Mouse (Mus musculus): ENCODE data around the gene Acrbp. TPM values are rescaled to one million over a fixed set of nuclear protein-coding genes. Genes with fewer than 3 reads are reported as not detected.
A peak's percentile ranks its signal among the peaks of the same experiment; 100 is the strongest.

Acrbp gene
- polyA plus RNA-seq, 1 experiment from 2014 or later: 15.8 TPM

DNA sequence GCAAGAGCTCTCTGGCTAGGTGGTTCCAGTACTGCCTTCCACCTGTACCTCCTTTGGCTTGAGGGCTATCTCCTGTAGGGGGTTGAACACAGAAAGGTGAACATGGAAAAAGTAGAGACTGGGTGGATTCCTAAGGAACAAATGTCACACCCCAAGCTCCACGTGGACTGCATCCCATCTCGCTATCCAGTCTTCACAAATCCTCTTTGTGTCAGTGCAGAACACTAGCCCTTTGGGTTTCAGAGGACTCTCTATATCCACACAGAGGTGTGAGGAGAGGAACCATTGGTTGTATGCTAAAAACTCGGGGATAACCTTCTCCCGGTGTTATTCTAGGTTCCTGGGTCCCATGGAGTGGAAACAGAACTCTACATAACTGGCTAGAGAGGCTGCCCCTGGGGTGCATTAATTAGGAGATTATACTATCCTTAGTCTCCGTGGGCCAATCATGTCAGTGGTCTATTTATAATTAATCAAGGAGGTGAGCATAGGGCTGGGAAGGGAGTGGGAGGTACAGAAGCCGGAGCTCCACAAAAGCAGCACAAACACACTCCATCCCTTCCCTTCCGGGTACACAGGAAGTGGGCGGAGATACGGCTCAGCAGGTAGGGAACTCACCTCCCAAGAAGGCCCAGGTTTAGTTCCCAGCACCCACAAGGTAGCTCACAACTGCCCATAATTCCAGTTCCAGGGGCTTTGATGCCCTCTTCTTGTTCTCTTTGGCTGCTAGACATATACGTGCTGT lies 41.0 kb downstream of the Acrbp start:
- H3K9me3 ChIP-seq (ENCODE audit: control insufficient read depth, low read length): no peaks in the 10 kb centered on the region
- H3K4me3 ChIP-seq (ENCODE audit: low read depth, low read length): peak overlapping the region; percentile 11; the same call in 1 of the 2 replicates
- WGBS: 54% methylated on average over 10 of the region's 10 CpGs
- peaks cover 23% of the 10 kb centered on the region for H3K4me1 ChIP-seq (replicated peaks; ENCODE audit: control insufficient read depth, insufficient read depth, low read length)
- peak overlapping the region; percentile 94 for H3K27ac ChIP-seq (ENCODE audit: low read depth, low read length)
- no peak for DNase-seq (ENCODE audit: low spot score)
- peak overlapping the region; percentile 48 for H3K4me2 ChIP-seq (ENCODE audit: low read depth, low read length, severe bottlenecking)
- peak overlapping the region; percentile 57 for H3K9ac ChIP-seq (ENCODE audit: low read length)
- no peaks in the 10 kb centered on the region for H3K27me3 ChIP-seq (ENCODE audit: control insufficient read depth, insufficient read depth, low read length)
- no peak for ATAC-seq (replicated peaks; ENCODE audit: low FRiP score)
- H3K36me3 ChIP-seq (ENCODE audit: control insufficient read depth, insufficient read depth, low read length): no peaks in the 10 kb centered on the region

DNA sequence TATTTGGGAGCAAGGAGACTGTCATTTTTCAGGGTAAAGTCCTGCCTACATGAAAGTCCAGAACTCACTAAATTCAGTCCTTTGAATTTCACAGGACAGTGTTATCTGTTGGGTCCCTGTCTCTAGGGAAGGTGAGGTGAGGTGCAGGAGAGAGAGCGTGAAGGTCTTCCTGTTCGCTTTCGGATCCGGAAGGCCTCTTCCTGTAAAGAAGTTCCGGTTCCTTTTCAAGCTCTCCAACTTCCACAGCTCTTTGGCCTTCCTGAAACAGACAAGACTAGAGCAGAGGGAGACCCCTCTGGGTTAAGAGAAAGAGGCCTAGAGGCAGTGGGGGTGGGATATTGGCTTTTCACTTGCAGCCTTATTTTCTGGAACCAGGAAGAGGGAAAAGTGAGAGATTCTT lies 42.9 kb downstream of the Acrbp start:
- no peaks in the 10 kb centered on the region for H3K9me3 ChIP-seq (ENCODE audit: control insufficient read depth, low read length)
- H3K27me3 ChIP-seq (ENCODE audit: control insufficient read depth, insufficient read depth, low read length): no peaks in the 10 kb centered on the region
- no peak overlapping the region for H3K9ac ChIP-seq (ENCODE audit: low read length)
- H3K4me2 ChIP-seq (ENCODE audit: low read depth, low read length, severe bottlenecking): no peak overlapping the region
- no peak overlapping the region for H3K4me3 ChIP-seq (ENCODE audit: low read depth, low read length)
- H3K27ac ChIP-seq (ENCODE audit: low read depth, low read length): no peak overlapping the region
- 95% methylated on average over 5 of the region's 5 CpGs for WGBS
- H3K4me1 ChIP-seq (replicated peaks; ENCODE audit: control insufficient read depth, insufficient read depth, low read length): peaks cover 23% of the 10 kb centered on the region
- no peak for ATAC-seq (replicated peaks; ENCODE audit: low FRiP score)
- DNase-seq (ENCODE audit: low spot score): no peak
- H3K36me3 ChIP-seq (ENCODE audit: control insufficient read depth, insufficient read depth, low read length): no peaks in the 10 kb centered on the region

DNA sequence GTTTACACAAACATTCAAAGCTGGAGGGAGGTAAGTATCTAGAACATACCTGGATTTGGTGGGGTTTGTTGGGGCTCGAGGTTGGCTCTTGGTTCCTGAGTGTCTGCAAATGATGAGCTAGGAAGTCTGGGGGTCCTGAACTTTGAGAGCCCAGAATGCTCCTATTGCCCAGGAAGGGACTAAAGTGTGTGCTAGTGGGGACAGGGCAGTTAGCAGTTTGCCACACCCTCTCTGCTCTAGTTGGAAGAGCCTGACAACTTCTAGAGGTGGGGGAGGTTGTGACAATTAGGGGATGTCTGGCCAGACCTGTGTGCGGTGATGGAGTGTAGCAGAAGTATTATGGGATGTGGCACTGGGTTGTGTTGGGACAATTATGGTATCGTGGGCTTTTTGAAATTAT lies 45.4 kb downstream of the Acrbp start:
- peaks cover 32% of the 10 kb centered on the region for H3K4me1 ChIP-seq (replicated peaks; ENCODE audit: control insufficient read depth, insufficient read depth, low read length)
- ATAC-seq (replicated peaks; ENCODE audit: low FRiP score) (no peak), DNase-seq (ENCODE audit: low spot score) (no peak)
- peak overlapping the region; percentile 96; the same call in 1 of the 2 replicates for H3K27ac ChIP-seq (ENCODE audit: low read depth, low read length)
- H3K4me3 ChIP-seq (ENCODE audit: low read depth, low read length): no peak overlapping the region
- no peaks in the 10 kb centered on the region for H3K27me3 ChIP-seq (ENCODE audit: control insufficient read depth, insufficient read depth, low read length)
- H3K4me2 ChIP-seq (ENCODE audit: low read depth, low read length, severe bottlenecking): no peak overlapping the region
- H3K36me3 ChIP-seq (ENCODE audit: control insufficient read depth, insufficient read depth, low read length): no peaks in the 10 kb centered on the region; the same call in 1 of the 2 replicates
- no peaks in the 10 kb centered on the region for H3K9me3 ChIP-seq (ENCODE audit: control insufficient read depth, low read length)
- H3K9ac ChIP-seq (ENCODE audit: low read length): no peak overlapping the region
- 67% methylated on average over 3 of the region's 3 CpGs for WGBS

DNA sequence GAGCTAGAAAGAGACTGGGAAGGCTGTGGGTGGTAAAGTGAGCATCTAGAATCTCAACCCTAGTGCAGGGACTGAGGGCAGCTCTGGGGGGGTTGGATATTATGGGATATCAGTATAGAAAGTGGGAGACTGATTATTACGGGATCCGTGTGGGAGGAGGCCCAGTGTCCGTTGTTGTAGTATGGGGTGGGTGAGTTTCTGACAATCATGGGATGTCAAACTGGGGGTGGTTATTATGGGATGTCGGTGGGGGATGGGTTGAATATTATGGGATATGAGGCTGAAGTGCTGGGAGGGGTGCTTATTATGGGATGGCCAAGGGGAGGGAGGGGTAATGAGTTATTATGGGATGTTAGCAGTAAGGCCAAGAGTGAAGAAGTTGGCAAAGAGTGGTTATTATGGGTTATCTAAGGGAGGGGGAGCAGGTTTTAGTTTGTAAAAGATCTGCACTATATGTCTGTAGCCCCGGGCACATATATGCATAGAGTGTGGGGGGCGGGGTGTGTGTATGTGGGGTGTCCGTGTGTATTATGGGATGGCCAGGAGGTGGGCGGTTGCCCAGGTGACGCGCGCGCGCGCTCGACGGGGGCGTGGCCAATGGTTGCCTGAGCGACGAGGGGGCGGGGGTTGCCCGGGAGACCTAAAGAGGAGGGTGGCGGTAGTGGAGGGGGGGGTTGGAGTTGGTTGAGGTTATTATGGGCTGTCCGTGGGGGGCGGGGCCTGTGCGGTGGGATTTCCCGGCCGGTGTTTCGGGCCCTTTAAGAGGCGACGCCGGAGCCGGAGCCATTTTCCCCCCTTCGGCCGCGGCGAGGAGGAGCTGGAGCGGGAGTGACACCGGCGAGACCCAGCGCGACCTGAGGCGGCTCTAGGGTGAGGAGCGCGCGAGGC lies 46.1 kb downstream of the Acrbp start, which contains the start of gene Chd4:
TSS of gene Chd4 (plus strand) at position 591 of the 888 bp plus-strand sequence.
- Histone ChIP-seq H3K27me3 (ENCODE audit: control insufficient read depth, insufficient read depth, low read length) (no peaks in the 10 kb centered on the region), H3K9me3 (ENCODE audit: control insufficient read depth, low read length) (no peaks in the 10 kb centered on the region), H3K4me2 (ENCODE audit: low read depth, low read length, severe bottlenecking) (peak within 1 kb of the TSS; percentile 97), H3K36me3 (ENCODE audit: control insufficient read depth, insufficient read depth, low read length) (peaks cover 5% of the 10 kb centered on the region; the same call in 1 of the 2 replicates), H3K27ac (ENCODE audit: low read depth, low read length) (peak within 1 kb of the TSS; percentile 96), H3K4me3 (ENCODE audit: low read depth, low read length) (peak within 1 kb of the TSS; percentile 98), H3K9ac (ENCODE audit: low read length) (peak within 1 kb of the TSS; percentile 95), H3K4me1 (replicated peaks; ENCODE audit: control insufficient read depth, insufficient read depth, low read length) (peaks cover 29% of the 10 kb centered on the region)
- ATAC-seq (replicated peaks; ENCODE audit: low FRiP score): peak; percentile 77
- peak; percentile 98 for DNase-seq (ENCODE audit: low spot score)
- 4% methylated on average over 39 of the region's 45 CpGs for WGBS

DNA sequence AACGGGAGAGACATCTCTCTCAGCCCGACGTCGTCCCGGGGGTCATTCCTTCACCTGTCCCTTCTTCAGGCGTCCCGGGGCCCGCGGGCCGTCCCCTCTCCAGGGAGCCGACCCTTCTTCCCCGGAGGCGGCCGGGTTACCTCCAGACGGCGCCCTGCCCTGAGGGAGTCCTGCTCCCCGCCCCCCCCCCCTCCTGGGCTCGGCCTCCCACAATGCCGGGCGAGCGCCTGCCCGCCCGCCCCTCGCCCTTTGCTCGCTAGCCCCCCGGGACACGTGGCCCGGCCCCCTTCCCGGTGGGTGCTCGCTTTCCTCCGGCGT lies 46.7 kb downstream of the Acrbp start:
- Histone ChIP-seq H3K4me2 (ENCODE audit: low read depth, low read length, severe bottlenecking) (peak overlapping the region; percentile 97), H3K9ac (ENCODE audit: low read length) (peak overlapping the region; percentile 95), H3K27ac (ENCODE audit: low read depth, low read length) (peak overlapping the region; percentile 96), H3K27me3 (ENCODE audit: control insufficient read depth, insufficient read depth, low read length) (no peaks in the 10 kb centered on the region), H3K36me3 (ENCODE audit: control insufficient read depth, insufficient read depth, low read length) (peaks cover 9% of the 10 kb centered on the region; the same call in 1 of the 2 replicates), H3K9me3 (ENCODE audit: control insufficient read depth, low read length) (no peaks in the 10 kb centered on the region), H3K4me3 (ENCODE audit: low read depth, low read length) (peak overlapping the region; percentile 98), H3K4me1 (replicated peaks; ENCODE audit: control insufficient read depth, insufficient read depth, low read length) (peaks cover 26% of the 10 kb centered on the region)
- ATAC-seq (replicated peaks; ENCODE audit: low FRiP score) (no peak), DNase-seq (ENCODE audit: low spot score) (no peak)
- WGBS: under 1% methylated on average over 27 of the region's 32 CpGs

DNA sequence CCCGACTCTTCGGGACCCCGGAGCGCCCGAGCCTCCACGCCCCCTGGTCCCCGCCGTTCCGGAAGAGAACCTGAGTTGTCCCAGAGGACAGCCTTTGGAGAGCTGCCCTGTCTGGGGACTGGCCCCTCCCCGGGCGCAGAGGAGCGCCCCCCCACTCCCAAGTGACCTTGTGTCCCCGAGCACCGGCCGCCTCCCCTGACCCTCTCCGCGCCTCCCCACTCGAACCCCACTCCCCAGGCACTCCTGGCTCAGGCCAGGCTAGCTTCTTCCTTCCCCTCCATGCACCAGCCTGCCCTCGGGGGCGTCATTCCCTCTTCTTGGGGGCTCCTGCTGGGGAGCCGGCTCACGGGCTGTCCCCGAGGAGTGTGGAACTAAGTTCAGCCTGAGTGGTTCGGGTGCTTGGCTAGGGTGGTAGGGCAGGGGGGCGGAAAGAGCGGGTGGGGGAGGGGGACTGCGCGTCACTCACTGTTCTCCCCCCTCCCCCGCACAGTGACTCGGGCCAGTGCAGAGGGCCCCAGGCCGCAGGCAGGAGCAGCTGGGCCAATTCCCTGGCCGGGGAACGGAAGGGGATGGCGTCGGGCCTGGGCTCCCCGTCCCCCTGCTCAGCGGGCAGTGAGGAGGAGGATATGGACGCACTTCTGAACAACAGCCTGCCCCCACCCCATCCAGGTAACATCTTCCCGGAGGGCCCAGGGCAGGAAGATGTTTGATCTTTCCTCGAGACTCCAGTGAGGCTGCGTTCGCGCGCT lies 47.3 kb downstream of the Acrbp start:
- ATAC-seq (replicated peaks; ENCODE audit: low FRiP score) (peak; percentile 45), DNase-seq (ENCODE audit: low spot score) (peak; percentile 79)
- Histone ChIP-seq H3K9me3 (ENCODE audit: control insufficient read depth, low read length) (no peaks in the 10 kb centered on the region), H3K36me3 (ENCODE audit: control insufficient read depth, insufficient read depth, low read length) (peaks cover 14% of the 10 kb centered on the region), H3K4me3 (ENCODE audit: low read depth, low read length) (peak overlapping the region; percentile 98), H3K4me1 (replicated peaks; ENCODE audit: control insufficient read depth, insufficient read depth, low read length) (peaks cover 26% of the 10 kb centered on the region), H3K9ac (ENCODE audit: low read length) (peak overlapping the region; percentile 95), H3K27me3 (ENCODE audit: control insufficient read depth, insufficient read depth, low read length) (no peaks in the 10 kb centered on the region), H3K27ac (ENCODE audit: low read depth, low read length) (peak overlapping the region; percentile 96), H3K4me2 (ENCODE audit: low read depth, low read length, severe bottlenecking) (peak overlapping the region; percentile 97)
- 1% methylated on average over 39 of the region's 44 CpGs for WGBS

DNA sequence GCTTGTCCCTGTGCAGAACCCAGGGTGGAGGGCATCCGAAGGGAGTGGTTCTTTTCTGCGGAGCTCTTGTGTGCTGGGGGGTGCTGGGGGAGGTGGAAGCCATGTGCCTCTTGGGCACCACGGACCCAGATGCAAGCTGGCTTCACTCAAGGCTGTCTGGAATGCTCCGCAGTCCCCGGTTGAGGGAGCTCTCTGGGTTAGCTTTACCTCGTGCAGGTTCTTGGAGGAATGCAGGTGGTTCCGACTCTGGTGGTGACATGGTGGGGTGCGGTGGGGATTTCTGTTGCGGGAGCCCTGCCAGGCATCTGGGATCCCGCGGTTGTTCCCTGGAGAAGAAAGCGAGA lies 47.8 kb downstream of the Acrbp start:
- H3K9me3 ChIP-seq (ENCODE audit: control insufficient read depth, low read length): no peaks in the 10 kb centered on the region
- peak overlapping the region; percentile 98 for H3K4me3 ChIP-seq (ENCODE audit: low read depth, low read length)
- no peak for DNase-seq (ENCODE audit: low spot score)
- H3K27me3 ChIP-seq (ENCODE audit: control insufficient read depth, insufficient read depth, low read length): no peaks in the 10 kb centered on the region
- under 1% methylated on average over 12 of the region's 12 CpGs for WGBS
- peaks cover 26% of the 10 kb centered on the region for H3K4me1 ChIP-seq (replicated peaks; ENCODE audit: control insufficient read depth, insufficient read depth, low read length)
- H3K27ac ChIP-seq (ENCODE audit: low read depth, low read length): no peak overlapping the region; the same call in 1 of the 2 replicates
- peaks cover 17% of the 10 kb centered on the region for H3K36me3 ChIP-seq (ENCODE audit: control insufficient read depth, insufficient read depth, low read length)
- peak overlapping the region; percentile 97 for H3K4me2 ChIP-seq (ENCODE audit: low read depth, low read length, severe bottlenecking)
- peak overlapping the region; percentile 95 for H3K9ac ChIP-seq (ENCODE audit: low read length)
- no peak for ATAC-seq (replicated peaks; ENCODE audit: low FRiP score)

DNA sequence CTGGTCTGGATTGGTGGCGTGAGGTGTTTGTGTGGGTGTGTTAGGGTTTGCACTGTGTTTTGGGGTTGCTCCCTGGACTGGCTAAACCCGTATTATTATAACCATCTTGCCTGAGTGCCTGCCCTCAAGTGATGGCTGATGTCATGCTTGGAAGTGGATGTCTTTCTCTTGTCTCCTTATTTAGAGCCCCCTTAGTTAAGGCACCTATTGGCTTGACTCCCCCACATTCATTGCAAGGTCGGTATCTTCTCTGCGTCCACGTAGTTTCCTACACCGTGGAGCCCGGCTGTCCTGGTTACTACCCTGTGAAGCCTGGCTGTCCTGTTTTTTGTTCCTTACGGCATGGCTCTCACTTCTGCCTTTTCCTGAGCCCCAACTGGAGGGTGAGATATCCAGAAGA lies 48.5 kb downstream of the Acrbp start:
- Histone ChIP-seq H3K4me1 (replicated peaks; ENCODE audit: control insufficient read depth, insufficient read depth, low read length) (peaks cover 26% of the 10 kb centered on the region), H3K27me3 (ENCODE audit: control insufficient read depth, insufficient read depth, low read length) (no peaks in the 10 kb centered on the region), H3K9ac (ENCODE audit: low read length) (peak overlapping the region; percentile 95), H3K4me2 (ENCODE audit: low read depth, low read length, severe bottlenecking) (peak overlapping the region; percentile 97), H3K9me3 (ENCODE audit: control insufficient read depth, low read length) (no peaks in the 10 kb centered on the region), H3K27ac (ENCODE audit: low read depth, low read length) (no peak overlapping the region), H3K36me3 (ENCODE audit: control insufficient read depth, insufficient read depth, low read length) (peaks cover 24% of the 10 kb centered on the region), H3K4me3 (ENCODE audit: low read depth, low read length) (peak overlapping the region; percentile 98)
- DNase-seq (ENCODE audit: low spot score): no peak
- ATAC-seq (replicated peaks; ENCODE audit: low FRiP score): no peak
- 73% methylated on average over 8 of the region's 8 CpGs for WGBS

Data from forebrain, embryonic 11.5 days (tissue).